Mouse (Mus musculus): Measurements from ENCODE around the gene Map2k1. TPM values are rescaled to one million over a fixed set of nuclear protein-coding genes. Genes with fewer than 3 reads are reported as not detected.

The Map2k1 gene
- polyA plus RNA-seq, 1 experiment from 2014 or later: 80.7 TPM

DNA sequence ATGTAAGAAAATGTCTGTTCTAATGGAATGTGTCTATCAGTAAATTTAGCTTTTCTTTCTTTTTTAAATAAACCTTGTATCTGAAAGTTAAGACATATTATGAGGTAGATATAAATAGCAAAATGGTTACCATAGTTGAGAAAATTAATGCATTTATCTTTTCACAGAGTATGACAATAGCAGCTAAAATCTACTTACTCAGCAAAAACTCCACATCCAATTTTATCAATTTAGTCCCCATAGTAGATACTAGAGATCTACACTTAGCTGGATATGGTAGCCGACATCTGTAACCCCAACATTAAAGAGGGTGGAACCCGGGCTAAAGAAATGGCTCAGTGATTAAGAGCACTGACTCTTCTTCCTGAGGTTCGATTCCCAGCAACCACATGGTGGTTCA lies 2.8 kb upstream of the Map2k1 start:
- Histone ChIP-seq H3K27me3 (ENCODE audit: control insufficient read depth, insufficient read depth, low read length) (no peaks in the 10 kb centered on the region), H3K4me1 (ENCODE audit: control insufficient read depth, insufficient read depth, low read length) (peaks cover 8% of the 10 kb centered on the region; the same call in 1 of the 2 replicates), H3K4me2 (ENCODE audit: low read depth, low read length) (no peak overlapping the region), H3K36me3 (ENCODE audit: control insufficient read depth, insufficient read depth, low read length) (no peaks in the 10 kb centered on the region), H3K4me3 (replicated peaks; ENCODE audit: low read length) (no peak overlapping the region), H3K9ac (ENCODE audit: low read length) (no peak overlapping the region), H3K9me3 (replicated peaks; ENCODE audit: control insufficient read depth, low read length) (no peaks in the 10 kb centered on the region), H3K27ac (ENCODE audit: low read length) (no peak overlapping the region)
- WGBS: 93% methylated on average over 3 of the region's 3 CpGs
- no peak for ATAC-seq (ENCODE audit: insufficient read depth, low FRiP score)

- WGBS: 72% methylated on average over 3 of the region's 3 CpGs
- H3K36me3 ChIP-seq (ENCODE audit: control insufficient read depth, insufficient read depth, low read length): no peaks in the 10 kb centered on the region
- peaks cover 11% of the 10 kb centered on the region; the same call in 1 of the 2 replicates for H3K4me1 ChIP-seq (ENCODE audit: control insufficient read depth, insufficient read depth, low read length)
- ATAC-seq (ENCODE audit: insufficient read depth, low FRiP score): no peak
- H3K9ac ChIP-seq (ENCODE audit: low read length): no peak overlapping the region
- no peak overlapping the region for H3K4me3 ChIP-seq (replicated peaks; ENCODE audit: low read length)
- no peaks in the 10 kb centered on the region for H3K9me3 ChIP-seq (replicated peaks; ENCODE audit: control insufficient read depth, low read length)
- no peaks in the 10 kb centered on the region for H3K27me3 ChIP-seq (ENCODE audit: control insufficient read depth, insufficient read depth, low read length)
- no peak overlapping the region for H3K4me2 ChIP-seq (ENCODE audit: low read depth, low read length)
- no peak overlapping the region for H3K27ac ChIP-seq (ENCODE audit: low read length)
Observed at GRCm38 (mm10) chr9:64255422-64255821, 2.0 kb upstream of the Map2k1 start.

- Histone ChIP-seq H3K27me3 (ENCODE audit: control insufficient read depth, insufficient read depth, low read length) (no peaks in the 10 kb centered on the region), H3K36me3 (ENCODE audit: control insufficient read depth, insufficient read depth, low read length) (no peaks in the 10 kb centered on the region), H3K27ac (ENCODE audit: low read length) (peak overlapping the region; percentile 94), H3K4me1 (ENCODE audit: control insufficient read depth, insufficient read depth, low read length) (peaks cover 11% of the 10 kb centered on the region; the same call in 1 of the 2 replicates), H3K4me2 (ENCODE audit: low read depth, low read length) (peak overlapping the region; percentile 68), H3K4me3 (replicated peaks; ENCODE audit: low read length) (peak overlapping the region; percentile 67), H3K9ac (ENCODE audit: low read length) (peak overlapping the region; percentile 90), H3K9me3 (replicated peaks; ENCODE audit: control insufficient read depth, low read length) (no peaks in the 10 kb centered on the region)
- under 1% methylated on average over 16 of the region's 16 CpGs for WGBS
- ATAC-seq (ENCODE audit: insufficient read depth, low FRiP score): 0 out of 2 replicates have a peak, but pooled peaks have one; percentile 0
Observed at GRCm38 (mm10) chr9:64252591-64253020, 825 bp downstream of the Map2k1 start.

GRCm38 (mm10) chr9:64250111-64250730 lies 3.2 kb downstream of the Map2k1 start:
- no peaks in the 10 kb centered on the region for H3K27me3 ChIP-seq (ENCODE audit: control insufficient read depth, insufficient read depth, low read length)
- H3K4me2 ChIP-seq (ENCODE audit: low read depth, low read length): no peak overlapping the region
- H3K9ac ChIP-seq (ENCODE audit: low read length): 0 out of 2 replicates have a peak overlapping the region, but pooled peaks have one; percentile 7
- no peak for ATAC-seq (ENCODE audit: insufficient read depth, low FRiP score)
- H3K4me1 ChIP-seq (ENCODE audit: control insufficient read depth, insufficient read depth, low read length): peaks cover 11% of the 10 kb centered on the region; the same call in 1 of the 2 replicates
- no peaks in the 10 kb centered on the region for H3K36me3 ChIP-seq (ENCODE audit: control insufficient read depth, insufficient read depth, low read length)
- H3K27ac ChIP-seq (ENCODE audit: low read length): peak overlapping the region; percentile 12; the same call in 1 of the 2 replicates
- no peak overlapping the region for H3K4me3 ChIP-seq (replicated peaks; ENCODE audit: low read length)
- no peaks in the 10 kb centered on the region for H3K9me3 ChIP-seq (replicated peaks; ENCODE audit: control insufficient read depth, low read length)

DNA sequence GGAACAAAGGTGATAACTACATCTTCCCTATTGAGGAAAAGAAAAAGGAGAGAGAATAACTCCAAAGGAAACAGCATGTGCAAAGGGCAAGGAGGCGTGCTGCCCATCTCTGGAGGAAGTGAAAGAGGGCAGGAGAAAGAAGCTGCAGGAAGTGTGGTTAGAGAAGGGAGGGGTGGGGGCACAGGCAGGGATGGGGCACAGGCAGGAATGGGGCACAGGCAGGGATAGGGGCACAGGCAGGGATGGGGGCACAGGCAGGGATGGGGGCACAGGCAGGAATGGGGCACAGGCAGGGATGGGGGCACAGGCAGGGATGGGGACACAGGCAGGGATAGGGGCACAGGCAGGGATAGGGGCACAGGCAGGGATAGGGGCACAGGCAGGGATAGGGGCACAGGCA lies 4.1 kb downstream of the Map2k1 start:
- H3K4me3 ChIP-seq (replicated peaks; ENCODE audit: low read length): no peak overlapping the region
- H3K4me2 ChIP-seq (ENCODE audit: low read depth, low read length): no peak overlapping the region
- WGBS: 67% methylated on average over 1 of the region's 1 CpGs
- peaks cover 11% of the 10 kb centered on the region; the same call in 1 of the 2 replicates for H3K4me1 ChIP-seq (ENCODE audit: control insufficient read depth, insufficient read depth, low read length)
- no peaks in the 10 kb centered on the region for H3K36me3 ChIP-seq (ENCODE audit: control insufficient read depth, insufficient read depth, low read length)
- no peaks in the 10 kb centered on the region for H3K9me3 ChIP-seq (replicated peaks; ENCODE audit: control insufficient read depth, low read length)
- H3K27ac ChIP-seq (ENCODE audit: low read length): no peak overlapping the region
- no peak overlapping the region for H3K9ac ChIP-seq (ENCODE audit: low read length)
- ATAC-seq (ENCODE audit: insufficient read depth, low FRiP score): no peak
- H3K27me3 ChIP-seq (ENCODE audit: control insufficient read depth, insufficient read depth, low read length): no peaks in the 10 kb centered on the region

DNA sequence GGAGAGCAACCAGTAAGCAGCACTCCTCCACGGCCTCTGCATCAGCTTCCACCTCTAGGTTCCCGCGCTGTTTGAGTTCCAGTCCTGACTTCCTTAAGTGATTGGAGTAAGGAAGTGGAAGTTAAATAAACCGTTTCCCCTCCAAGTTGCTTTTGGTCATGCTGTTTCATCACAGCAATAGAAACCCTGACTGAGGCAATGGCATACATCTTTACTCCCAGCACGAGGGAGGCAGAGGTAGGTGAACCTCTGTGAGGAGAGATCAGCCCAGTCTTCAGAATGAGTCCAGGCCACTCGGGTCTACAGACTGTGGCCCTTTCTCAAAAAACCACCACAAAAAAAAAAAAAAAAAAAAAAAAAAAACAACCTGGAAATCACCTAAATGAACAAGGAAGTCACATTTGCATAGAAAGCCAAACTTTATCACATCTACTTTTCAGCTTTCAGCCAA lies 11.0 kb downstream of the Map2k1 start:
- H3K4me1 ChIP-seq (ENCODE audit: control insufficient read depth, insufficient read depth, low read length): 0 out of 2 replicates have a peak, but pooled peaks cover 3% of the 10 kb centered on the region
- 61% methylated on average over 6 of the region's 6 CpGs for WGBS
- no peak overlapping the region for H3K9ac ChIP-seq (ENCODE audit: low read length)
- no peak overlapping the region for H3K4me3 ChIP-seq (replicated peaks; ENCODE audit: low read length)
- H3K27ac ChIP-seq (ENCODE audit: low read length): no peak overlapping the region
- ATAC-seq (ENCODE audit: insufficient read depth, low FRiP score): no peak
- no peaks in the 10 kb centered on the region for H3K27me3 ChIP-seq (ENCODE audit: control insufficient read depth, insufficient read depth, low read length)
- no peaks in the 10 kb centered on the region for H3K36me3 ChIP-seq (ENCODE audit: control insufficient read depth, insufficient read depth, low read length)
- no peak overlapping the region for H3K4me2 ChIP-seq (ENCODE audit: low read depth, low read length)
- no peaks in the 10 kb centered on the region for H3K9me3 ChIP-seq (replicated peaks; ENCODE audit: control insufficient read depth, low read length)

- H3K9me3 ChIP-seq (replicated peaks; ENCODE audit: control insufficient read depth, low read length): no peaks in the 10 kb centered on the region
- 0 out of 2 replicates have a peak, but pooled peaks cover 3% of the 10 kb centered on the region for H3K4me1 ChIP-seq (ENCODE audit: control insufficient read depth, insufficient read depth, low read length)
- H3K27ac ChIP-seq (ENCODE audit: low read length): no peak overlapping the region
- 0 out of 2 replicates have a peak, but pooled peaks cover 3% of the 10 kb centered on the region for H3K36me3 ChIP-seq (ENCODE audit: control insufficient read depth, insufficient read depth, low read length)
- H3K4me3 ChIP-seq (replicated peaks; ENCODE audit: low read length): no peak overlapping the region
- no peak overlapping the region for H3K4me2 ChIP-seq (ENCODE audit: low read depth, low read length)
- 48% methylated on average over 8 of the region's 8 CpGs for WGBS
- ATAC-seq (ENCODE audit: insufficient read depth, low FRiP score): no peak
- no peak overlapping the region for H3K9ac ChIP-seq (ENCODE audit: low read length)
- no peaks in the 10 kb centered on the region for H3K27me3 ChIP-seq (ENCODE audit: control insufficient read depth, insufficient read depth, low read length)
Observed at GRCm38 (mm10) chr9:64240681-64241080, 12.8 kb downstream of the Map2k1 start.

DNA sequence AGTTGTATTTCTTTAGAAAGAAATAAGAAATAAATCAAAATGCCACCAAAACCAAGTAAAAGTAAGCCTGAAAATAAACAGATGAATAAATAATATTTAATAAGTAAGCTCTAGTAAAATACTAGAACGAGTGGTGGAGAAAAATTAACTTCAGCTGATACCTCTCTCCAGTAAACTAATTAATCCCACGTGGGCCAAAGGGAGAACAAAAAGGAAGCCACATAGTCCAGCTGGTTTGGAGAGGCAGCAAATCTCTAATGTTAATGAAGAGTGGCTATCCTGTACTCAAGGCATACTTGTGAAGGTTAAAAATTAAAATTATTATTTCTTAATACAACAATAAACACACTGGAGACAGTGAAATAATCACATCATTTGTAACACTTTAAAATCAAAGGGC lies 13.3 kb downstream of the Map2k1 start:
- no peak overlapping the region for H3K9ac ChIP-seq (ENCODE audit: low read length)
- H3K4me1 ChIP-seq (ENCODE audit: control insufficient read depth, insufficient read depth, low read length): 0 out of 2 replicates have a peak, but pooled peaks cover 3% of the 10 kb centered on the region
- no peak overlapping the region for H3K4me3 ChIP-seq (replicated peaks; ENCODE audit: low read length)
- ATAC-seq (ENCODE audit: insufficient read depth, low FRiP score): no peak
- no peak overlapping the region for H3K4me2 ChIP-seq (ENCODE audit: low read depth, low read length)
- H3K9me3 ChIP-seq (replicated peaks; ENCODE audit: control insufficient read depth, low read length): no peaks in the 10 kb centered on the region
- H3K27ac ChIP-seq (ENCODE audit: low read length): no peak overlapping the region
- WGBS: 38% methylated on average over 2 of the region's 2 CpGs
- no peaks in the 10 kb centered on the region for H3K27me3 ChIP-seq (ENCODE audit: control insufficient read depth, insufficient read depth, low read length)
- 0 out of 2 replicates have a peak, but pooled peaks cover 3% of the 10 kb centered on the region for H3K36me3 ChIP-seq (ENCODE audit: control insufficient read depth, insufficient read depth, low read length)

- Histone ChIP-seq H3K36me3 (ENCODE audit: control insufficient read depth, insufficient read depth, low read length) (0 out of 2 replicates have a peak, but pooled peaks cover 3% of the 10 kb centered on the region), H3K9ac (ENCODE audit: low read length) (no peak overlapping the region), H3K9me3 (replicated peaks; ENCODE audit: control insufficient read depth, low read length) (no peaks in the 10 kb centered on the region), H3K4me2 (ENCODE audit: low read depth, low read length) (no peak overlapping the region), H3K4me1 (ENCODE audit: control insufficient read depth, insufficient read depth, low read length) (peaks cover 36% of the 10 kb centered on the region), H3K4me3 (replicated peaks; ENCODE audit: low read length) (no peak overlapping the region), H3K27me3 (ENCODE audit: control insufficient read depth, insufficient read depth, low read length) (no peaks in the 10 kb centered on the region), H3K27ac (ENCODE audit: low read length) (no peak overlapping the region)
- no peak for ATAC-seq (ENCODE audit: insufficient read depth, low FRiP score)
- WGBS: 94% methylated on average over 7 of the region's 7 CpGs
Observed at GRCm38 (mm10) chr9:64236056-64236455, 17.4 kb downstream of the Map2k1 start.

Measured in stomach, embryonic 16.5 days (tissue).